Mouse (Mus musculus): Measurements from ENCODE around the gene Evpl. TPM values are rescaled to one million over a fixed set of nuclear protein-coding genes. Genes with fewer than 3 reads are reported as not detected.

The Evpl gene
- polyA plus RNA-seq, 1 experiment from 2014 or later, result 2.0 TPM

DNA sequence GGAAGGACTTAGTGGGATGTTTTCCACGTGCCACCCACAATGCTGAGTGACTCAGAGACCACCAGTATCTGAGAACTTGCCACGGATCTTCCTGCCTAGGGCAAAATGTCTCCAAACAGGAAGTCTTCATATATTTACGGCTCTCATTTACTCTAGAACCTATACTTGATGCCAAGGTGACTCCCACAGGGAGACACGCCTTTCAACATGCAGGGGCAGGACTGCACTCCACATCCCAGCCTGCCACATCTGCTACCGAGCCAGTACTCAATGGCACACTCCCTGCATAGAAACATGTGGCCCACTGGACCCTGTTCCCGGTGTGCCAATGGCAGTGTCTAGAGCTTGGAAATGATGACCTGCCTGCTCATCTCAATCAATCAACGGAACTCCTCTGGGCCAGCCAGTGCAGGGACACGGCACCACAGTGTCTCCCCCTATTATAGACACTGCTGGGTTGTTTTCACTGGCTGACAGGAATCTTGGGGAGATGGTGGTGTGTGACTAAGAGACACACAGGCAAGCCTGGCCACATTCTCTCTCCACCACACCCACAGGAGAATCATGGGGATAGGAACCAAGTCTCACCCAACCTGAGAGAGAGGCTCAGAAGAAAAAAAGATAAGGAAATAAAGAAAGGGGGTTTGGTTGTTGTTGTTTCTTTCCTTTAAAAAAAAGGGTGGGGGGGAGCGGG, 18.3 kb upstream of the Evpl start:
- no peak for DNase-seq (ENCODE audit: low spot score)

DNA sequence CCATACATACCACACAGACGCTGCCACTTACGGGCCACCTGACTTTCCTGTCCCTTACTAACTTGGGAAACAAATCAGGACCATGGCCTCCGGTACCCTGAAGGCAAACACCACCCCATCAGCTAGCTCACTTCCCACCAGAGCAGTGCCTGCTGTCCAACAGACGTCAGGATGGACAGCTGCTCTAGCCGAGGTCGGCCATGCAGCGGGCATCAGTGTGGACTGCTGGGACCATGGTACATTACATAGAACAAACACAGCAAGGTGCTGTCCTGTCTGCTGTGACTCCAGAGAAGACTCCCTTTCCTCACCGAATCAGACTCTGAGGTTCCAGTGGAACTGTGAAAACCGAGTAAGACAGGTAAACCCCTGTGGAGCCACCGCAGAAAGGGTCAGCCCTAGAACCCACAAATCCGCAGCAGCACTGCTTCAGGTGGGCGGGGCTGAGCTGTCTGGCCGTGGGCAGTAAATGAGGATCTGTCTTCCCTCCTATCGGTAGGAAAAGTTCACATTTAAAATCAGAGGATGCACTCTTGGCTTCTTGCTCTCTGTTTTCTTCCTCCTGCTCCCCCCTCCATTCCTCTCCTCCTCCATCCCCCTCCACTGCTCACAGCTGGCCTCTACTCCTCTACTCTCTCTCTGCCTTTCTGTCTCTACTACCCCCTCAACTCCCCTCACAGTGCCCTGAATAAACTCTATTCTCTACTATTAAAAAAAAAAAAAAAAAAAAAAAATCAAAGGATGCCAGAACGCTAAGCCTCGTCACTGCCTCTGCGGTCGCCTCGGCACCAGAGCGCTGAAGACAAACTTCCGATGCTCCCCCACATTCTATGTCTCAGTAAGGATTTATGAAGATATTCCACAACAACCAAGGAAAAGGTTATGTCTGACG, 17.5 kb upstream of the Evpl start:
- DNase-seq (ENCODE audit: low spot score), result no peak

DNA sequence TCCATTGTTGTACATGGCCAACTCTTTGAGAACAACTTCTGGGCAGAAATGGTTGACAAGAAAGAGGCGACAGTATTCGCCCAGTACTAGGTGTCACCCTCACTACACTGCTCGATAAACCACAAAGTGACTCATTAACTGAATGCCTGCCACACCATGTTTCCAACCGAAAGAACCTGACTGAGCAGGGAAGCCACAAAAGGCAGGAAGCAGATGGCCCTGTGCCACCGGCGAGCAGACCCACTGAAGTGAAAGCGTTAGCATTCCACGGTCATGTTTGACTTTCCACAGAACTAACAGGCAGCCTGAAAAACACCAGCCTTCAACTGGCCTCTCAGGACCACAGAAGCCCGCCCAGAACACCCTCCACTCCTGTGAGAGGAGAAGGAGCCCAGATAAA, 16.8 kb upstream of the Evpl start:
- DNase-seq (ENCODE audit: low spot score), result peak; percentile 42

DNA sequence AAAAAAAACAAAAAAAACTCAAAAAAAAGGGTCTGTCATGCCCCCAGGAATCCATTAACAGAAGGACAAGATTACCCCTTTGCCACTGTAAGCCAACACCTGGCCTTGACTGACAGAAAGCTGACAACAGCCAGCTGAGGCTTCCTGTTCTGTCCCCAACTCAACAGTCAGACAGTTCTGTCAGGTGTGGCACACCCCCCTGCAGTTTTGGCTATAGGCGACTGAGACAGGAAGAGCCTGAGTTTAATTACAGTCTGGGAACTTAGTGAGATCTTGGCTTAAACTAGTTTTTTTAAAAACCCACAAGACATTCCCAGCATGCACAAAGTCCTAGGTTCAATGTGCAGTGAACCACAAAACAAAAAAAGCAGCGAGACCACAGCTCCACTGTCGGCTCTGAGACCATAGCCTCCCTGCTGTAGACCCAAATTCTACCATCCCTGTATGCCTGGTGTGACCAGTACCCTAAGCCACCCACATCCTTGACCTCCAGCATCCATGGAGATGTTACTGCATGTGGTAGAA, 15.3 kb upstream of the Evpl start:
- peak; percentile 60 for DNase-seq (ENCODE audit: low spot score)

DNA sequence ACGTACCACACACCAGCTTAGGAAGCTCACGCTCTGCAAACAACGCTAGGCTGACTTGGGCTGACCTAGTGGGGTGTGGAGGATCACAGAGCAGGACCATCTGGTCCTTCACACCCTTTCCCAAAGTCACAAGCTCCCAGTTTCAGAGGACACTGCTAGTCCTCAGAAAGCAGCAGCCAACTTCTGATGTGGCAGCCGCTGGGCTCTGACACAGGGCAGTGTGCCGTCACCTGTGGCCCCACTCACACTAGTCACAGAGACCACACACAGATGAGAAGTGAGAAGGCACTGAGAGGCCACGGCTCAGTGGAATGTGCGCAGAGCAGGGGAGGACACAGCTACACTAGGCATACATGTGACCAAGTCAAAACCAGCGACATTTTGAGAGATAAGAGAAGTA, 13.0 kb upstream of the Evpl start:
- no peak for DNase-seq (ENCODE audit: low spot score)

DNA sequence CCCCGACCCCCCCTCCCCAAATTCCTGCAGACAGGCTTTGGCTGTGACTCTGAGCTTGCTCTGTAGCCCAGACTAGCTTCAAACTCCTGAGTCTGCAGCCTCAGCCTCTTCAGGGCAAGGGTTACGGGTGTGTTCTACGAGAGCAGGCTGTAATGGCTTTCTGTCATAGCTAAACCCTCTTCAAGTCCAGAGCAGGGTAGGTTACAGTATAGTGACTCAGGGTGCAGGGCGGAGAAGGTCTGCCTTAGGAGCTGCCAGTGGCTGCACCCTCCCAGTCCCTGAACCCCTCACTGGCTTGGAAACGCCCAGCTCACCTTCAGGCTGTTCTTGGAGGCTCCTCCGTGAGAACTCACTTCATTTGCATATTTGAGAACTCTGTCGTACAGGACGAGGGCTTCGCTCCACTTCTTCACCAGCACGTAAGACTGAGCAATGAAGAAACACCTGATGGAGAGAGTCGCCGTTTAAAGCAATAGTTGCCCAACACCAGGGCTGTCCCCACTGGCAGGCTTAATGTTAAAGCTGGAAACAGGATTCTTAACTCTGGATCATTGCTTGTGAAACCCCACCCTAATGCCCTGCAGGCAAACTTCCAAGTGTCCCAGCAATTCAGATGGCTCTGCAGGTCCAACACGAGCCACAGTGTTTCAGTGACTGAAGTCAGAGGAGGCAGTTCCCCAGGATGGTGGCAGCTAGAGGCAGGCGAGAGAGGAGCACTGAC, 9.8 kb upstream of the Evpl start:
- DNase-seq (ENCODE audit: low spot score), result no peak

DNA sequence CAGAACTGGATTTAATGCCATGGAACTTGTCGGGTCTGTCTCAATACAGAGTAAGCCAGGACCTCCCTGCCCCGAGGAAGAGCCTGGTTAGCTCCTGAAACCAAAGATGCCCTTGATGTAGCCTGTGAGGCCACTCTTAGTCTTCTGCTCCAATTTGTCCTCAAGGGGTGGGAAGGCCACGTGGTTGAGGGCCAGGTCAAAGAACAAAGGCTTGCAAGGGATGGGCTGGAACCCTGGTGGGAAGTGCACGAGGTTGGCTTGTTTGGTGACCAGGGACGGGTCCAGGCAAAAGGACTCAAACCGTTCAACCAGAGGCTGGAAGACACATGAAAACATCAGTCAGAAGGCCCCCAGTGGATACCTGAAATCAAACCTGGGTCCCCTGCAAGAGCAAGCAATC, 7.7 kb upstream of the Evpl start:
- DNase-seq (ENCODE audit: low spot score), result no peak

DNA sequence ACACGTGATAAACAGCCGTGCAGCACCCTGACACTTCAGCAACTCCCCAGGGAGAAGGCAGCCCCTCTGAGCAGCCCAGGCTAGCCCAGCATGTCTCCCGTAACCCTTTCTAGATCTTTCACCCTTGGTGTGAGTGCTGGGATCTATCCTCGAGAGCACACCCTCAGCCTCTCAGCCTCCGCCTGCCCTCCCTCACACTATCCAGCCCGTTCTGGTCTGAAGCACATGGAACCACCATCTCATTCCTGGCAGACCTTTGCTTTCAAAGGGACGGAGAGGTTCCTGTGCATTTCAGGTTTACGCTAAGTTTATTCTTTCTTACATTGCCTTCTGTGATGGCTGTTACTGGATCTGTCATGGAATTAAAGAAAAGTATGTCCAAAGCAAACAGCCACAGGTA, 6.7 kb upstream of the Evpl start:
- DNase-seq (ENCODE audit: low spot score), result no peak

DNA sequence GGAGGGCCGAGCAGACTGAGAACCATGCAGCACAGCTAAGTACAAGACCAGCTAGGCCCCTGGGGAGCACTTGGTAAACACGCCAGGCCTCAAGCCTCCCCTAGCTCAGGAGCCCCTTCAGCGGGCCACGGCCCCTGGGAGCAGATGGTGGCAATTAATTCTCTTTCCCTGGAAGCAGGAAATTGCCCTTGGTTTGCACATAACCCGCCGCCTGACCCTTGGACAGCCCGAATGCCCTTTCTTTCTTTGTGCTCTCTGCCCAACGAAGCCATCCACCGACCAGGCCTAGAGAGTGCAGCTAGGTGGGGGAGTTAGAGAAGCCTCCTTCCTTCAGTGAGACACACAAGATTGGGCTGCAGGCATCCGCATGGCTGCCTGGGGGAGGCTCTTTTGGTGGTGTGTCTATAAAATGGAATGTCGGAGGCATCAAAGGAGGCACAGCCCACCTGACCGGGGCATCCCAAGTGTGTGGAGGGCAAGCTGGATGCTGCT, 3.9 kb upstream of the Evpl start:
- no peak for DNase-seq (ENCODE audit: low spot score)

DNA sequence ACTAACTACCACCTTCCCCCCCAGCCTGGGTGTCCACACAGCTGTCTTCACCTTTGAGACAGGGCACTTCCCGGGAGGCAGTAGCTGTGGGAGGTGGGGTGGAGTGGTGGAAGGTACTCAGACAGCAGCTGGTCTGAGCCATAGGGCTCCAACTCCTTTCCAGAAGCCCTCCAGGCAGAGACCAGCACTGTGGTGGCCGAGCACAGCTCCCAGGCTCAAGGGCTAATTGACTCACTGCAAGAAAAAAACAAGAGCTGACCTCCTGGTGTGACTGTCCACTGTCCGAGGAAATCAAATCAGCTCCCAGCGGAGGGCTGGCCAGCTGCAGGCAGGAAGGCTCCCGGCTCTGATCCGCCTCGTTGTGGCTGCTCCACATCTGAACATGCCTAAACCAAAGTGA, 1.9 kb upstream of the Evpl start:
- no peak for DNase-seq (ENCODE audit: low spot score)

DNA sequence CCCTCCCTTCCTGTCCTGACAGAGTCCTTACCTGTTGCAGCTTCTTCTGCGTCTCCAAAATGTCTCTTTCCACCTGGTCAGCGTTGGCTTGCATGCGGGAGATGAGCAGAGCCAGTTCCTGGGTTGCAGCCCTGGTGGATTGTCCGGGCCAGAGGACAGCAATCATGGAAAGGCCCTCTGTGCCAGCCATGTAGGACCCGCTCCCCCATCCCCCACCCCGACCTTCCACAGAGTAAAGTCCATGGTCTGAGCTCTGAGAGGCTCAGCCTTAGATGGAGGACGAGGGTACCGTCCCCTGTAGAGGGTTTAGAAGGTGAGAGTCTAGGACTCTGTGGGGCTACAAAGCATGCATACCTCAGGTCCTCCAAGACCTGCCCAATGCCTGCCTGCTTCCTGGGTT, 3.0 kb downstream of the Evpl start:
- no peak for DNase-seq (ENCODE audit: low spot score)

DNA sequence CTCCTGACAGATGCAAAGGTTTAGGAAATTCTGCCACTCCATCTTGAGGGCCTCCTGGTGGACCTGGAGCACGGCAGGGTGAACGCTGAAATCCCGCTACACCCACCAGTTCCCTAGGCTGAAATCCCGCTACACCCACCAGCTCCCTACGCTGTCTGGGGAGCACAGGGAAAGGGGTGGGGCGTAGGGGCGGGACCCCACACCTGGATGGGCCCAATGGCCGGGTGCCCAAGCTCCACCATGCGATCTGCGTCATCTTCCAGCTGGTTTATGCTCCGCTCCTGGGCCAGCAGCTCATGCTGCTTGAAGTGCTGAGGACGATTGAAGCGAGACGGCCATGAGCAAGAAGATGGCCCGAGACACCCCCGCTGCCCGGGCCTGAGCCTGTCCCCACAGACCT, 5.5 kb downstream of the Evpl start:
- DNase-seq (ENCODE audit: low spot score), result no peak

DNA sequence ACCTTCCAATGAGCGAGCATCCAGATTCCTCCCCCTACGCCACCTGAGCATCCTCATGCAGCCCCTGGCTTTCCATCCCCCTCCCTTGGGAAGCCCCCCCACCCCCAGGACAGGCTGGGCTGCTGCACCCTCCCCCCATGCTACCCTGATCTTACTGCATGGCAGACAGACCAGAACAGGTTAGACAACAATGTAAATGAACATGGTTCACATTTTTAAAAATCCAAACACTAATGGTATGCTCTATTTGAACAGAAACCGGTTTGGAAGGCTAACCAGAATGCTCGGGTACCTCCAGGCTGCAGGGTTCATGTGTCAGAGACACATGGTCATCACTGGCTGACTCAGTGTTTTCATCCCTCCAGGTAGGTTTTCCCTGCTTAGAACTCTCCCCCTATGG, 9.2 kb downstream of the Evpl start:
- no peak for DNase-seq (ENCODE audit: low spot score)

DNA sequence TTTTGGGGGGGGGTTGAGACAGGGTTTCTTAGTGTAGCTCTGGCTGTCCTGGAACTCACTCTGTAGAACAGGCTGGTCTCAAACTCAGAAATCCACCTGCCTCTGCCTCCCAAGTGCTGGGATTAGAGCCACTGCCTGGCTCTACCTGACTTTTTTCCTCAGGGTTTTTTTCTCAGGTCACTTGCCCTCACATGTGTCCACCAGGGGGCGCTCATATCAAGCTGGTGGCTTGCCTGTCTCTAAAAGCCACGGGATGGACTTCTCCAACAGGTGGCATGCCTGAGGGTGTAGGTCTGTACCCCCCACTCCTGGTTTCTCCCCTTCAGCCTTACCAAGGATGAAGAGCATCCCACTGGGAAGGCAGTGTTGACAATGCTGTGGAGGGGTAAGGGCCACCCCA, 11.5 kb downstream of the Evpl start:
- peak; percentile 86 for DNase-seq (ENCODE audit: low spot score)

DNA sequence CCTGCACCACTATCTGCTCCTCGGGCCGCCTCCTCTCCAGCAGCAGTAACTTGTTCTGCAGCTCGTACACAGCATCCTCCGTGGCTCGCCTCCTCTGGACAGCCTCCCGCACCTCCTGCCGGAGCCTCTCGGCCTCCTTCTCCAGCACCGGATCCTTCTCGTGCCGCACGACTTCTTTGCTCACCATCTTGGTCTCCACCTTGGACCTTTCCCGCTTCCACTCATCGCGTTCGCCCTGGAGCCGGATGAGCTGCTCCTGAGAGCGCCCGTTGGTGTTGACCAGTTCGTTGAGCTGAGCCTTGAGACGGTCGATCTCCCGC, 15.2 kb downstream of the Evpl start:
- no peak for DNase-seq (ENCODE audit: low spot score)

DNA sequence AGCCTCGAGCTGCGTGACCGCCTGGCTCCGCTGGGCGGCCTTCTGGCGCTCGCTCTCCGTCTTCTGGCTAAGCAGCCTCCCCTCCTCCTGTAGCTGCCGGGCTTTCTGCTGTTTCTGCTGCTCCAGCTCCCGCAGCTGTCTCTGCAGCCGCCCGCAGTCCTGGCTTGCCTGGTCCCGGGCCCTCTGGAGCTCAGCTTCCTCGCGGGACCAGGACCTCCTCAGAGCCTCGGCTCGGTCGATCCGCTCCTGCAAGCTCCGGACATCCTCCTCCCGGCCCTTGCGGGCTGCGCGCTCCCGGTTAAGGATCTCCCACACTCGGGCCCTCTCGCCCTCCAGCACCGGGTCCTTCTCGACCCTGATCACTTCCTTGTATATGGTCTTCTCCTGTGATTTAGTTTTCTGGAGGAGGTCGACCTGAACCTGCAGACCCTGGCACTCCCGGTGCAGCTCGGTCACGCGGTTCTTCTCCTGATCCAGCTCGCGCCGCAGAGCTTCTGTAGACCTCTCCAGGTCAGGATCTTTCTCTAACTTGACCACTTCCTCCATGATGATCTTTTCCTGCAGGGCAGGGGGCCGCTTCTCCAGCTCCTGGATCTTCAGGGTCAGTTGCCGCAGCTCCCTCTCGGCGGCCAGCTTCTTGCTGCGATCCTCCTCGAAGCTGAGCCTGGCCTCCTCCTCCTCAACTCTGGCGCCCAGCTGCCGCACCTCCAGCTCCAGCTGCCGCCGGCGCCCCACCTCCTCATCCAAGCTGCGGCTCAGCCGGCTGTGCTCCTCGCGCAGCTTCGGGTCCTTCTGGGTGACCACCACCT, 15.7 kb downstream of the Evpl start:
- DNase-seq (ENCODE audit: low spot score), result no peak

DNA sequence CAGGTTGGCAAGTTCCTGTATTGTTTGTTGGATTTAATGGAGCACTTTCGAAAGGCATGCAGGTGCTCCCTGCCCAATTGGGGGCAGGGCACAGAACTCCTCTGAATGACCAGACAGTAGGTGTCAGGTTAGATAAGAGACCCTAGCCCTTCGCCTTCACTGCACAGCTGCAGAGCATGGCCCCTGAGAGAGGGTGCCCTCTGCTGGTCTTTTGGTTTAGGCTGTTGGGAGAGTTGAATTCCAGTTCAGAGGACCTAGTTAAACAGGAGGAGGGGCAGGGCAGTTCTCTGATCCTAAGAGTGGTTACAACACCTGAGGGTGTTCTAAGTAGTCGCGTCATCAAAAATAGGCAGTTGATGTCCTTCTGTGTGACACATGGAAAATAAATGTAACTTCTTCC, 18.0 kb downstream of the Evpl start:
- DNase-seq (ENCODE audit: low spot score), result peak; percentile 74

DNA sequence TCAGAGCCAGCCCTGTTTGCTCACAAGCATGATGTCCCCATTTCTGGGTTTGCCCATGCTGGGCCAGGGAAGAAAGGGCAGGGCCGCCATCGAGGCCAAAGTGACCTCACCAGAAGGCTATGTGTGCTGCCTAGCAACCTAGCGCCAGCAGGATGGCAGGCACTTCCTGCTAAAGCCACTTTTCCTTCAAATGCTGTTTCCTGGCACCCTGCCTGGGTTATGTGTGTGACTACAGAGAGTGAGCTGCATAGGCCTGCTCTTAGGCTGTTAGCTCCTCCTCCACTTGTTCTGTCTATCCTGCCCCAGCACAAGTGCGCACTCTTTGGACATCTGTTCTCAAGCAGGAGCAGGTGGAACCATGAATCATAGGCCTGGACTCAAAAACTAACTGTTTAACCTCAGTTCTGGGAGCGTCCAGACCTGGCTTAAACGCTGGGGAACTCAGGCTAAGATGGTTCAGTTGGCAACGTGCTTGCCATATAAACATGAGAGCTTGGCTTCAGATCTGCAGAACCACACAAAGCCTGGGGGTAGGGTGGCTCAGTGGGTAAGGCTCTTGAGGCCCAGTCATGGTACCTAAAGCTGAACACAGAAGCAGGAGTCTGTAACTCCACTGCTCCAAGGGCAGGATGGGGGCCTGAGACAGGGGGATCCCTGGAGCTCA, 19.0 kb downstream of the Evpl start:
- peak; percentile 16 for DNase-seq (ENCODE audit: low spot score)

DNA sequence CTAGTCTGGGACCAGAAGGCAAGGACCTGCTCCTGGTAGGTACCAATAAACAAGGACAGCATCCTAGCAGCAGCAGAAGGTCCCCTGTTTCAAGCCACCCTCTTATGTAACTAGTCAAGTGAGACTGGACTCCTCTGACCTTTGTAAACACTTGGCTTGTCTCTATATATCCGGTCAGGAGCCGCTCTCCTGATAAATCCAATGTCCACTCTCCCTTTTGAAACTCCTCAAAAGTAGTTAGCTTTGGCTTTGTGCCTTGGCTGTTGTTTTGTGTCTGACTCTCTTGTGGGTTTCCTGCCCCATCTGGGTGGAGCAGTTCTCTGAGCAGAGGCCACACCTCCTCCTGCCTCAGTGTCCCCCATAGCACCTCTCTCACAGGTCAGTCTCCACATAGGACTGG, 19.6 kb downstream of the Evpl start:
- DNase-seq (ENCODE audit: low spot score), result no peak

DNA sequence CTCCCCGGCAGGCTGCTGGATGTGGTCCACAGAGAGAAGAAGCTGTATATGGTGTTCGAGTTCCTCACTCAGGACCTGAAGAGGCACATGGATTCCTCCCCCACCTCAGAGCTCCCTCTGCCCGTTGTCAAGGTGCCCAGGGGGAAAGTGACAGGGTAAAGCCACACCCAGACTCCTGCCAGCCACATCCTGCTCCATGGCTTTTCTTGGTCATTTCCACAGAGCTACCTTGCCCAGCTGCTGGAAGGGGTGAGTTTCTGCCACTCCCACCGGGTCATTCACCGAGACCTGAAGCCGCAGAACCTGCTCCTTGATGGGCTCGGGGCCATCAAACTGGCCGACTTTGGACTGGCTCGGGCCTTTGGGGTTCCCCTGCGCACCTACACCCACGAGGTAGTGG, 21.3 kb downstream of the Evpl start:
- no peak for DNase-seq (ENCODE audit: low spot score)

DNA sequence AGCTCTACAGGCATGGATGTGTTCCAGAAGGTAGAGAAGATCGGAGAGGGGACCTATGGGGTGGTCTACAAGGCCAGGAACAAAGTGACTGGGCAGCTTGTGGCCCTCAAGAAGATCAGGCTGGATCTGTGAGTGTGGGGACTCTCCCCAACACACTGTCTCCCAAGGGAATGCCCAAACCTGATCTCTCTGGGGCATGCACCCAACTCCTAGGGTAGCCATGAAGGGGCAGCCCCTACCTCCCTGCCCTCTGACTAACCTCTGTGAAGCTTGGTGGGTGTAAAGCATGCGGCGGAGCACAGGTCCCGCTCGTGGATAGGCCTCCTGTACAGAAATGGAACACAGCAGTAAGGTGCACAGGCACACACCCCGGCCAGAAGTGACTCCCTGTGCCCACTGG, 21.9 kb downstream of the Evpl start:
- DNase-seq (ENCODE audit: low spot score), result no peak
